Mouse (Mus musculus) embryonic facial prominence, embryonic 14.5 days (tissue): ENCODE measurements around the gene Igf2r. TPM values are rescaled to one million over a fixed set of nuclear protein-coding genes. Genes with fewer than 3 reads are reported as not detected.

Experiments used
- ATAC-seq: fragments of 200-750 bp; cut with Nextera tagmentation; 2 replicates; pipeline ENCODE4 v1.8.0; 2017; ENCODE audit warnings: low read depth, moderate number of reproducible peaks, moderate TSS enrichment
- DNase-seq: peaks from one replicate; pipeline ENCODE4 v3.0.0-alpha.2; 2015; ENCODE audit warnings: low spot score
- H3K27ac ChIP-seq: fragments of 300-500 bp; sonication (generic); replicated peaks from 2 replicates; pipeline ENCODE4 v1.5.1; 2014; ENCODE audit warnings: low read depth, mild to moderate bottlenecking, low read length, moderate library complexity
- H3K27me3 ChIP-seq: fragments of 300-500 bp; sonication (generic); replicated peaks from 2 replicates; pipeline ENCODE4 v1.6.1; 2014; ENCODE audit warnings: low read length; ENCODE audit not compliant: control insufficient read depth, insufficient read depth
- H3K36me3 ChIP-seq: fragments of 300-500 bp; sonication (generic); 2 replicates; pipeline ENCODE4 v1.6.1; 2014; ENCODE audit warnings: low read length, mixed read lengths; ENCODE audit not compliant: control insufficient read depth, insufficient read depth
- H3K4me1 ChIP-seq: fragments of 300-500 bp; sonication (generic); 2 replicates; pipeline ENCODE4 v1.6.1; 2014; ENCODE audit warnings: antibody characterized with exemption, low read length; ENCODE audit not compliant: control insufficient read depth, insufficient read depth
- H3K4me2 ChIP-seq: fragments of 300-500 bp; sonication (generic); 2 replicates; pipeline ENCODE4 v1.6.1; 2014; ENCODE audit warnings: low read depth, mild to moderate bottlenecking, low read length, moderate library complexity, mixed read lengths
- H3K4me3 ChIP-seq: fragments of 300-500 bp; sonication (generic); 2 replicates; pipeline ENCODE4 v1.5.1; 2014; ENCODE audit warnings: low read depth, mild to moderate bottlenecking, low read length
- H3K9ac ChIP-seq: fragments of 300-500 bp; sonication (generic); 2 replicates; pipeline ENCODE4 v1.6.1; 2014; ENCODE audit warnings: low read depth, mild to moderate bottlenecking, low read length, moderate library complexity, mixed read lengths
- H3K9me3 ChIP-seq: fragments of 300-500 bp; sonication (generic); 2 replicates; pipeline ENCODE4 v1.6.1; 2016; ENCODE audit warnings: low read length; ENCODE audit not compliant: control insufficient read depth
- WGBS: fragments of 180-500 bp; shearing (Covaris S2); extraction: QIAGEN DNeasy Blood & Tissue Kit; methylation state at CpG from one replicate; pipeline ENCODE4 v1.1.7; 2014; 5-methylcytosine and 5-hydroxymethylcytosine counted together
- polyA plus RNA-seq: library from polyadenylated mRNA; unstranded; fragments of >200 nt; fragmentation: Nextera tagmentation; extraction: Ambion mirVana; gene quantifications from 2 replicates; pipeline ENCODE4 v1.2.1, GENCODE M21; 2014

The Igf2r gene
- 66.0 and 67.5 TPM in 2 replicates for polyA plus RNA-seq

DNA sequence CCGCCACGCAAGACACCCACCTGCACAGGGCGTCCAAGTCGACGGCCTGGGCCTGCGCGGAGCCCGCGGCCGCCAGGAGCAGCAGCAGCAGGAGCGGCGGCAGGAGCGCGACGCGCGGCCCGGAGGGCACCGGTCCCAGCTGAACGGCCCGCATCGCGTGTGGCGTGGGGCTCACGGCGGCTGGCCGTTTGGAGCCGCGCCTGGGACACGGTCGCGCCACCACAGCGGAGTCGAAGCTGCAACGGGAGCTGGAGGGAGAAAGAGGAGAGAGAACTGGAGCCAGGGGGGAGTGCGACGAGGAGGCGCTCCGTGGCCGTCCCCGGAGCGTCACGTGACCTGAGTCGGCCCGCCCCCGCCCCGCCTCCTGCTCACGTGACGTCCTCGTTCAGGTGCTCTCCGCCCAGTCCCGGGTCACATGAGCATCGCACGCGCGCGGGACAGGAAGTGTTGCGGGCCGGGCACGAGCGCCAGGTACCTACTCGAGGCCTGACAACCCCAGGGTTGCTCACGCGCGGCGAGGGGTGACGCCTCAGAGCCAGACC lies at the start of gene Igf2r:
Igf2r (minus strand) TSS at position 285 of the 542 bp plus-strand sequence.
- peak within 1 kb of the TSS; percentile 90 for H3K9ac ChIP-seq
- H3K4me3 ChIP-seq: peak within 1 kb of the TSS; percentile 76
- no peaks in the 10 kb centered on the region for H3K9me3 ChIP-seq
- peaks cover 25% of the 10 kb centered on the region for H3K4me1 ChIP-seq
- H3K27ac ChIP-seq: peak within 1 kb of the TSS; percentile 84
- peak; percentile 84 for ATAC-seq
- peaks cover 39% of the 10 kb centered on the region for H3K36me3 ChIP-seq
- WGBS: 24% methylated on average over 35 of the region's 67 CpGs
- DNase-seq: peak; percentile 93
- no peaks in the 10 kb centered on the region for H3K27me3 ChIP-seq
- H3K4me2 ChIP-seq: peak within 1 kb of the TSS; percentile 72

DNA sequence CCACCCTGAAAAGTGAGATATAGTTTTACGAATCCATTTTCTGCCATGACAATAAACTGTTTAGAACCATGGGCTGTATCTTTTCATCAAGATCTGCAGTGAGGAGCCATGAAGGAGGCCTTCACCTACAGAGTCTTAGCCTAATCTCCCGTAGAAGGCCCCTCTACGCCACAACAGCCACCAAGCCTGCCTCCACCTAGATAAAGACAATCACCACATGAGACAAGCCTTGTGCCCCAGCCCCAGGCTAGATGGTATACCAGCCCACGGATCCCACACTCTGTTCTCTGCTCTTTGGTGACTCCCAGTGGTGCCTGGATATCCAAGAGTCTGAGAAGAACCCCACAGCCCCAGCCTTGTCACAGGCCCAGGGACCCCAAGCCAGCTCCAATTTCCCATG lies 46.4 kb upstream of the Igf2r start:
- Histone ChIP-seq H3K4me1 (no peaks in the 10 kb centered on the region), H3K36me3 (peaks cover 71% of the 10 kb centered on the region), H3K27ac (no peak overlapping the region), H3K27me3 (no peaks in the 10 kb centered on the region), H3K4me2 (no peak overlapping the region), H3K9ac (no peak overlapping the region), H3K4me3 (no peak overlapping the region), H3K9me3 (peaks cover 30% of the 10 kb centered on the region)
- 90% methylated on average over 4 of the region's 4 CpGs for whole genome bisulfite sequencing
- ATAC-seq: no peak
- DNase-seq: no peak

DNA sequence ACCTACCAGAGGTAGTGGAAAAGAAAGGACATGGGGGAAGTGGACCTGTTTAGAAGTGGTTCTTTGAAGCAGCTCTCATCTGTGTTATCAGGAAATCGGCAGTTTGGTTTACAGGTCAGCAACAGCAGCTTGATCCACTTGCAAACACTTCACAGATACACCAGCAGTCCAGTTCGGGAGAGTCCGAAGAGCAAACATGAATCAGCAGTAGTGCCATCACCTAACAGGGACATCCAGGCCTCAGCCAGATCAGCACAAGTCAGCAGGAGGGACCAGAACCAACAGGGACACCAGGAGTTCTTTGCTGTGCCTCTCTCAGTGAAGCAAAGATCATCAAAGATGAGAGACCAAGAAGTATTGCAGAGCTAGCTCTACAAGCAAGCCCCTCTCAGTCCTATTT lies 45.0 kb upstream of the Igf2r start:
- 92% methylated on average over 3 of the region's 3 CpGs for WGBS

DNA sequence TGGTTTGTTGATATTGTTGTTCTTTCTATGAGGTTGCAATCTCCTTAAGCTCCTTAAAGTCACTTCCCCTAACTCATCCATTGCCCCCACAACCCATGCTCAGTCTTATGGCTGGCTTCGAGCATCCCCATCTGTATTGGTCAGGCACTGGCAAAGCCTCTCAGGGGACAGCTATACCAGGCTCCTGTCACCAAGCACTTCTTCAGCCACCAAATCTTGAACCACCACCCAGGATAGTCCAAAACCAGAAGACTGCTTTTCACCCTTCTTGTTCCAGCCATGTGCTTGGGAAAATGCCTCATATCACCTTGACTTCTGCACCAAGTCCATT lies 41.5 kb upstream of the Igf2r start:
- 100% methylated on average over 1 of the region's 1 CpGs for WGBS
- Histone ChIP-seq H3K9me3 (peaks cover 9% of the 10 kb centered on the region; the same call in 1 of the 2 replicates), H3K4me1 (peaks cover 4% of the 10 kb centered on the region; the same call in 1 of the 2 replicates), H3K4me2 (no peak overlapping the region), H3K4me3 (no peak overlapping the region), H3K36me3 (peaks cover 22% of the 10 kb centered on the region), H3K27ac (no peak overlapping the region), H3K9ac (no peak overlapping the region), H3K27me3 (no peaks in the 10 kb centered on the region)
- DNase-seq: no peak
- no peak for ATAC-seq

More for the DNA sequence above, 45.0 kb upstream of the Igf2r start:
- Histone ChIP-seq H3K4me3 (no peak overlapping the region), H3K4me2 (no peak overlapping the region), H3K27me3 (no peaks in the 10 kb centered on the region), H3K9me3 (peaks cover 17% of the 10 kb centered on the region), H3K27ac (no peak overlapping the region), H3K36me3 (peaks cover 57% of the 10 kb centered on the region), H3K9ac (no peak overlapping the region), H3K4me1 (peaks cover 4% of the 10 kb centered on the region; the same call in 1 of the 2 replicates)
- ATAC-seq (no peak), DNase-seq (no peak)

DNA sequence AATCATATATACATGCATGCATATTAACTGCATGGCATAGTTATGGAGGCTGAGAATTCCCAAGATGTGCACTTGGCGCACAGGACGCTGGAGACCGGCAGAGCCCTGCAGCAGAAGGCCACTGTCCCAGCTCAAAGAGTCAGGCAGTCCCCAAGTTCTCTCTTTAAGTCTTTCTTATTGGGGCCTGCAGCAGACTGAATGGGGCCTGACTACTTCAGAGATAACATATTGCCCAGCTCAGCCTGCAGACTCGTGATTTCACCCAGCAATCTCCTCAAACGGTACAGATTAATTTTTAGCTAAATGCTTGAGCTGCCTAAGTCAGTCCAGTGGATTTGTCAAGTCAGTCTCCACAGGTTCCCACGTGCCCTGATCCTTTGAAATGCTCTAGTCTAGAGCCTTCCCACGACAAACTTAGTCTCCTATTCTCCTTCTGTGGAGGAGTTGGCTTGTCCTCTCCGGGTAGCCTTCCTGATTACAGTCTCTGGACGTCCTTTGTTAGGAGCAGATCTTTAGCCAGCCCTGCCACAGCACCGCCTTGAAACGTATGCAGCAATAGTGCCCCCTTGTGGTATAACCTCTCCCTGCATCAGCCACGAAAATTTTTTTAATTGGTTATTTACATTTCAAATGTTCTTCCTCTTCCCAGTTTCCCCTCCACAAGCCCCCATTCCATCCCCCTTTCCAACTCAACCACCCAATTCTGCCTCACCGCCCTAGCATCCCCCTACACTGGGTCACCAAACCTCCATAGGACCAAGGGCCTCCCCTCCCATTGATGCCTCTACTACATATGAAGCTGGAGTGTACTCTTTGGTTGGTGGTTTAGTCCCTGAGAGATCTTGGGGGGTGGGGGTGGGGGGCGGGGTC lies 40.9 kb upstream of the Igf2r start:
- DNase-seq (peak; percentile 92), ATAC-seq (peak; percentile 89)
- Histone ChIP-seq H3K4me2 (no peak overlapping the region), H3K27ac (peak overlapping the region; percentile 61), H3K36me3 (peaks cover 16% of the 10 kb centered on the region), H3K9ac (no peak overlapping the region; the same call in 1 of the 2 replicates), H3K27me3 (no peaks in the 10 kb centered on the region), H3K4me3 (no peak overlapping the region), H3K9me3 (peaks cover 9% of the 10 kb centered on the region; the same call in 1 of the 2 replicates), H3K4me1 (peaks cover 4% of the 10 kb centered on the region; the same call in 1 of the 2 replicates)
- 25% methylated on average over 14 of the region's 14 CpGs for WGBS

DNA sequence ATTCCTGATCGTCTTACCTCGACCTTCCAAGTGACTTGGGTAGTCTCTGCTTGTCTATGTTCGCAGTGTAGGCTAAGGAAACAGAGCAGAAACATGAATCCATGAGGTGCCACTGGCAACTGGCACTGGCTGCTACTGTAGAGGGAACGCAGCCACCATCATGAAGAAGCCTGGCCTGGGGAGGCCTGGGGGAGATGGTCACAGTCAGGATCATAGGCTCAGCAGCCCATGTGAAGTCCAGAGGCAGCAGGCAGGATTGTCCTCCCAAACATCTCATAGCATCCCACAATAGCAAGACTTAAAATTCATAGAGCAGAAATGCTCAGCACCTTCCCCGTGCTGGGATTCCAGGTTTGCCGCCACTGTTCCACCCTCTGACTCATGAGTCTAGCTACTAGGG lies 39.4 kb upstream of the Igf2r start:
- Histone ChIP-seq H3K36me3 (peaks cover 9% of the 10 kb centered on the region), H3K9me3 (peaks cover 9% of the 10 kb centered on the region; the same call in 1 of the 2 replicates), H3K4me3 (no peak overlapping the region), H3K9ac (no peak overlapping the region), H3K4me2 (no peak overlapping the region), H3K27ac (no peak overlapping the region), H3K4me1 (peaks cover 4% of the 10 kb centered on the region; the same call in 1 of the 2 replicates), H3K27me3 (no peaks in the 10 kb centered on the region)
- WGBS: 86% methylated on average over 6 of the region's 6 CpGs
- ATAC-seq (no peak), DNase-seq (no peak)

DNA sequence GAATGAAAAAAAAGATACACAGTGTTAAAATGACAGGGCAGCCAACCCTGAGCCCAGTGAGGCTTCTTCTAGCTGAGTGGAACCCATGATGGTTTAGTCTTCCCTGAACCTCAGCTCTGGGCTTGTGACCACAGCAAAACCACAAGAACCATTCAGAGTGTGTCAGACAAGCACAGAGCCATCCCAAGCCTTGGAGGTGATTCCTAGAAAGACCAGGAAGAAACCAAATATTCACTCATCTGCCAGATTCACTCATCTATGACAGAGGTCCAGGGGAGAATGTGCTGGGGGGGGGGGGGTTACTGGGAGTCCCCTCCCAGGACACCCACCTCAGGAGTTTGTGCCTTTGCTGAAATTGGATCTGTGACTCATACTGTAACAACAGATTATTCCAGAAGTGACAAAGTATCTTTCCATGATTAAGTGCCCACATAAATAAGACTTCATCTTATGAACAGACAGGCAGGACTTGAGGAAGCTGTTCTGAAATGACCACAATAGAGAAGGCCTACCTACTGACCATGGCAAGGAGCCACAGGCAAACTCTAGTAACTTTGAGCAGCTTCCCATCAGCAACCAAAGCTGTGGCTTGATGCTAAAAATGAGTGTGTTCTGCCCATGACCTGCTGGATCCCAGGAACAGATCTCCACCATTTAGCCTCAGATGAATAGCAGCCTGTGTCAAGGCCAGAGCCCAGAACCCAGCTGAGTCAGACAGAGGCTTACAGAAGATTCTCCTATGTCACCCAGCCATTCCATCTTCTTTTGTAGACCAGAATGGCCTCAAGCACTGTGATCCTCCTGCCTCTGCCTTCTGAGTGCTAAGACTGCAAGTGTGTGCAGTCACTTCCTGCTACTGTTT lies 35.4 kb upstream of the Igf2r start:
- H3K4me2 ChIP-seq: no peak overlapping the region
- H3K4me1 ChIP-seq: peaks cover 4% of the 10 kb centered on the region; the same call in 1 of the 2 replicates
- ATAC-seq (no peak), DNase-seq (no peak)
- H3K27ac ChIP-seq: no peak overlapping the region
- H3K27me3 ChIP-seq: no peaks in the 10 kb centered on the region
- no peak overlapping the region for H3K9ac ChIP-seq
- no peak overlapping the region for H3K4me3 ChIP-seq
- H3K36me3 ChIP-seq: no peaks in the 10 kb centered on the region; the same call in 1 of the 2 replicates
- no peaks in the 10 kb centered on the region for H3K9me3 ChIP-seq

DNA sequence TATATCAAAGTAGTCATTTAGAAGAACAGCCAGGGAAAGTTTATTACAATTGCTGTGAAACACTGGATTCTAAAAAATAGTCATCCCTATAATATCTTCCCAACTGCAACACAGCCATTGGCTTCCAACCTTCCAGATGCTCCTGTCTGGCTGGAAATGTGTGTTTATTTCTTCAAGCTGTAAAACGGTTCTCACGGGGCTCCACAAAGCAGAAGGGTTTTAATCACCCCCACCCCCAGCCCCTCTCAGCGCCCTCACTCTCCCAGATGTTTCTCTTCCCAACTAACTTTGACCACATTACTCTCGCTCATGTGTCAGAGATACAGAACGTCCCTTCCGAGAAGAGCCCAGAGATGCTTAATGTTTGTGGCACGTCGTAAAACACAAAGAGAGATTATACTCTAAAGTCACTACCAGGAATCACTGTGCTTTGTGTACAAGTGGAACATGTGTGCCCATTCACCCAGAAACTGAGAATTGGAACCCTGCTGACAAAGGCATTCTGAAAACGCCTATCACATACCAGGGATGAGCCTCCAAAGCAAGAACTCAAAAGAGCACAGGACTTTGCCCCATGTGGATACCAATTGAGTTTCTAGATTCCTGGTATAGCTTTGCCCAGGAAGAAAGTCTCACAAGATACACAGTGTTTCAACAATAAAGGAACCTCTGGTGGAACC lies 32.5 kb upstream of the Igf2r start:
- H3K27ac ChIP-seq: peak overlapping the region; percentile 33; the same call in 1 of the 2 replicates
- H3K27me3 ChIP-seq: no peaks in the 10 kb centered on the region
- H3K4me2 ChIP-seq: no peak overlapping the region
- WGBS: 50% methylated on average over 9 of the region's 9 CpGs
- peaks cover 4% of the 10 kb centered on the region; the same call in 1 of the 2 replicates for H3K4me1 ChIP-seq
- DNase-seq (peak; percentile 62), ATAC-seq (no peak)
- no peaks in the 10 kb centered on the region for H3K9me3 ChIP-seq
- H3K36me3 ChIP-seq: no peaks in the 10 kb centered on the region; the same call in 1 of the 2 replicates
- no peak overlapping the region for H3K9ac ChIP-seq
- no peak overlapping the region for H3K4me3 ChIP-seq
